Mouse (Mus musculus): ENCODE data around the gene Il21r.

Gene Il21r

DNA sequence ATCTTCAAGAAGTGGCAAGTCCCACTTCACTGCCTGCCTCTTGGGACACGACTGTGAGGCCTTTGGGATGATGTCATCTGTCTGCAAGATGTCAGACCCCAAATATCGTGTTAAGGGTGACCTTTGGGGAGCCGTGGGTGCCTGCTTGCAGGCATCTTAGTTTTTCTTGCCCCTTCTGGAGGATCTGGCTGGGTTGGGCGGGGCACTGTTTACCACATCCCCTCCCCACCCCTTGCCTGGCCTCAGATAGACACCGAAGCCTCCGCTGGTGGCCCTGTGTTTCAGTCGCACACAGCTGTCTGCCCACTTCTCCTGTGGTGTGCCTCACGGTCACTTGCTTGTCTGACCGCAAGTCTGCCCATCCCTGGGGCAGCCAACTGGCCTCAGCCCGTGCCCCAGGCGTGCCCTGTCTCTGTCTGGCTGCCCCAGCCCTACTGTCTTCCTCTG lies at the start of gene Il21r:
TSS of gene Il21r (plus strand) at position 245 of the 447 bp plus-strand sequence.
- in situ Hi-C loops (cut with MboI; ENCODE audit: unreplicated experiment in 2 of 2) = no loop called here

DNA sequence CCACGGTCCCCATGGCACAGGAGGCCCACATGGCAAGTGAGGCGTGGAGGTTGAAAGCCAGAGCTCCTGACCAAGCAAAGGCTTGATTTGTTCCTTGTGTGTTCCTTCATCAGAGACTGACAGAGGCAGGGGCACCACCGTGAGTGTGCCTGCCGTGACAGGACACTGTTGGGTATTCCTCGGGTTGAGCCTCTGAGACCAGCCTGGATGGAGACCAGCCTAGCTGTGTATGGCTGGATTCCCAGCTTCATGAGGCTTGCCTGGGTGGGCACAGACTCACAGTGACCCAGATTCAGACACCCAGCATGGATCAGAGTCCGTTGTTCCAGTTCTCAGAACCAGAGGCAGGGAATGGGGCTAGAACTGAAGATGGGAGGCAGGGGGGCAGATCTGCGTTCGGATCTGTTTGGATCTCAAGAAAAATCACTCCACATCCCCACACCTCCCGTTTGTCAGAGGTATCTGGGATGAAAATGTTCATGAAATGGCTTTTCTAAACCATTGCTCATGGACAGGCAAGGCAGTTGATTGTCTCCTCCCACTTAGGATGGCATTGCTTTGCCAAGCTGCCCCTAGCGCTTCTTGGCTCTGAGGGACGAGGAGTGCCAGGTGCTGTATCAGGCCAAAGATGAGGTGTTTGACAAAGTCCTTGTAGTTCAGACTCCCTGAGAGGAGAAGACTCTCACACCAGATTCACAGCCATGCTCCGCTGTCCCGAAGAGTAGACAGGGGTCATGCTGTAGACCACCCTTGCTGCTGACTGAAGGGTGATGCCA lies 49.4 kb upstream of the Il21r start:
- in situ Hi-C loops (cut with MboI; ENCODE audit: unreplicated experiment in 2 of 2) = loop anchor here in 1 of 2 experiments (10.0 kb wide), 1 partner anchor 59 kb away; the partner anchor contains the start of gene Nsmce1

DNA sequence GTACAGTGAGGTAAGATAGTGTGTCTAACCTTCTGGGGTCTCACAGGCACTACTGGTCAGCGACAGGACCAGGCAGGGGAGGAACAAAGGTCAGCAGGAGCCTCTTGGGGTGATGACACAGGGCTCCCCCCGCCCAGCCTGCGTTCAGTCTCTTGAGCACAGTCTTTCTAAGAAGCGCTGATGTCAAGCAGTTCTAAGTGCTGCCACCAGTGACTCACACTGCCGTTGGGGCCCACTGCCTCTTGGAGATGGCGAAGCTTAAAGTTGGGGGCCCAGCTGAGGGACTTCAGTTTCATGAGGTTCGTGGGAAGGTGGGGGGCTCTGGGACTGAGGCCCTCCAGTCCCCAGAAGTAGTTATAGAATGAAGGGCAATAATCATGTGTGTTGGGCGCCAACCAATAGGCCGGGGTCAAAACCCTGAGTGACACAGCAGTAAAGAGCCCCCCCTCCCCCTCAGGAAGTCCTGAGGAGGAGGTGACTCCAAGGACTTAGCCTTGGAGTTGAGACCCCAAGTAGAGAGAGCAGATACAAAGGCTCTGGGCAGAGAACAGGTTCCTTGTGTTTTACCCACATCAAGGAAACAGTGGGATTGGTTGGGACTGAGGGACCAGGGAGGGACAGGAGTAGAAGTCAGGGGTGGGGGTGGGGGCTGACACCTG lies 48.6 kb upstream of the Il21r start:
- in situ Hi-C loops (cut with MboI; ENCODE audit: unreplicated experiment in 2 of 2) = loop anchor here in 1 of 2 experiments (10.0 kb wide), 1 partner anchor 60 kb away; the partner anchor contains the start of gene Nsmce1

DNA sequence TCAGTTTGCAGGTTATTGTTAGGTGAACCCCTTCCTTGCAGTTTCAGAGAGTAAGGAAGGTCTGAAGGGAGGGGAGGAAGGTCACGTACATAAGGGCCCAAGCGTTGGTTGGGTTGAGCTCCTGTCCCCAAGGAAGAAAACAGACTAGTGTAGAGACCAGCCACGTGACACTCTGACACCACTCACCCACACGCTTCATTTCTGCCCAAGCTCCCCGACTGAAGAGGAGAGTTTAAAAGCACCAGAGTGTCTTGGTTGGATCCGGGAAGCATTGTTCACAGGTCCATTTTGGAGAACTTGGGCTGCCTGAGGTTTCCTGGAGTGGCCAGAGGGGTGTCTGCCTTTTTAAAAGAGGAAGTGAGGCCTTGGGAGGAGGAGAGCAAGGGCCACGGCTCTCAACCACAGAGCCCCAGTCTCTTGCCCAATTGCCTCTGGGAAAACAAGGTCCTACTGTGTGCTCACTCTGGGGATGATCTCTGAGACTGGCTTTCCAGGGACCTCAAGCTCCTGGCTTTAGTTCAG lies 47.8 kb upstream of the Il21r start:
- in situ Hi-C loops (cut with MboI; ENCODE audit: unreplicated experiment in 2 of 2) = loop anchor here in 1 of 2 experiments (10.0 kb wide), 1 partner anchor 61 kb away; the partner anchor contains the start of gene Nsmce1

DNA sequence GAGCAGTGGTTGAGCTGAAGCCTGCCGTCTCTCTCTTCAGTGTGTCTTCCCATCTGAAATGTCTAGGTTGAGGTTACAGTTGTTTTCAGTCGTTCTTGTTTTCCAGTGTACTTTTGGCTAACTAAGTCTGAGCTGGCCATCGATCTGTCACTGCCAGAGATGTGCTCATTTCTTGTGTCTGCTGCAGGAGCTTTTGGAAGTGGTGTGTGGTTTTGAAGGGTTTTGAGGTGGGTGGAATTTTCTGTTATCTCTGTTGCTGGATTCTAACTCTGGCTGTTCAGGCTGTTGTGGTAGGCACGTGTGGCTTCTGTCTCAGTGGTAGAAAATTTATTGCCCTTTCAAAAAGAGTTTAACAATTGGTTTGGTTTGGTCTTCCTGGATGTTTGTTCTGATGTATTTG lies 47.1 kb upstream of the Il21r start:
- in situ Hi-C loops (cut with MboI; ENCODE audit: unreplicated experiment in 2 of 2) = loop anchor here in 1 of 2 experiments (10.0 kb wide), 1 partner anchor 61 kb away; the partner anchor contains the start of gene Nsmce1

DNA sequence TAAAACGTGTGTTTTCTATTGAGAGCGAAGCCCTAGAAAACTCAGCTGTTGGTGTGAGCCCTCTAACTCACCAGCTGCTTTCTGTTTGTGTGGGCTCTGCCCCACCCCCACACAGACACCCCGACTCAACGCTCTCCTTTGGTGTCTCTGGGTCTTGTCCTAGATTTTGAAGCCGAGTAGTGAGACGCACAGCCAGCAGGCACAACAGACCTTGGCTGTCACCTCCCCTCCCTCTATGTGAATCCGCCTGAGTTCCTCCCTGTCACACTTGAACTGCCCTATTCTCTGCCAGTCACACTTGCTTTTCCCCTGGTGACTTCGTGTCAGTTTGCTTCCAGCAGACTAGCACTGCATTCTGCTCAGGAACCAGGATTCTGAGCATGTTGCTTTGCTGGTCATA lies 46.4 kb upstream of the Il21r start:
- in situ Hi-C loops (cut with MboI; ENCODE audit: unreplicated experiment in 2 of 2) = loop anchor here in 1 of 2 experiments (10.0 kb wide), 1 partner anchor 62 kb away; the partner anchor contains the start of gene Nsmce1

DNA sequence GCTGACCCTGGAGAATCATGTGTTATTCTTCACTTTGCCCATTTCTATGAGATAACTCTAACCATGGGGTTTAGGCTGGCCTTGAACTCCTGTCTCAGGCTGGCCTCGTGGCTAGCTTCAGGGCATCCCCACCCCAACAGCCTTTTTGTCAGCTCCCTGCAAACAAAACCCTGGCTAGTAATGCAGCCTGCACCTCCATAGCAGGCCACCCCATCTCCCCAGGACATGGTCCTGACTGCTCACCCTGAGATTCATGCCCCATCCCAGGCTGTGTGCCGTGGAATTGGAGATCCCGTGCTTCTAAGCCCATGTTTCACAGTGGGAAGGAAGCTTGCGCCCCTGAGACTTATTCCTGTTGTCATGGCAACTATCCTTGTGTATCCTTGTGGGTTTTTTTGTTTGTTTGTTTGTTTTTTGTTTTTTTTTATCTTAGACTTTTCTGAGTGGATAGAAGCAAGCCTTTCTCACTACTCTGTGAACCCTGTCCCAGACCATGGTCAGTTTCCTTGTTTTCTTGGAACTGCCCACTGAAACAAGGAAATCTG lies 44.8 kb upstream of the Il21r start:
- in situ Hi-C loops (cut with MboI; ENCODE audit: unreplicated experiment in 2 of 2) = loop anchor here in 1 of 2 experiments (10.0 kb wide), 1 partner anchor 64 kb away; the partner anchor contains the start of gene Nsmce1

DNA sequence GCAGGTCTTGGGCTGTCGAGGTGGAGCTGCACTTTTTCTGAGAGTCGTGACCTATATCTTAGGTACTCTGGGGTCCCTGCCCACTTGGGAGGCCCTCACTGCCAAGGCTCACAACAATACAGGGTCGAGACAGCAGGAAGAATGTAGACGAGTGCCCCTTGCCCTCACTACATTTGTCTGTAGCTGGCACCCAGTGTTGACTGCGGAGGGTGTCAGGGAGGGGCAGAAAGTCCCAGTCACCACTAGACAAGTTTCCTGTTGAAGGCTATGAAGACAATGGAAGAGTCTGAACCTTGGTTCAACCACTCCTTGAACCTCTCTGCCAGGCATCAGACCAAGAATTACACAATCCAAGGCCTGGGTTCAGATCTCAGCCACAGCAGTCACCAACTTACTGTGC lies 44.2 kb upstream of the Il21r start:
- in situ Hi-C loops (cut with MboI; ENCODE audit: unreplicated experiment in 2 of 2) = loop anchor here in 1 of 2 experiments (10.0 kb wide), 1 partner anchor 64 kb away; the partner anchor contains the start of gene Nsmce1

DNA sequence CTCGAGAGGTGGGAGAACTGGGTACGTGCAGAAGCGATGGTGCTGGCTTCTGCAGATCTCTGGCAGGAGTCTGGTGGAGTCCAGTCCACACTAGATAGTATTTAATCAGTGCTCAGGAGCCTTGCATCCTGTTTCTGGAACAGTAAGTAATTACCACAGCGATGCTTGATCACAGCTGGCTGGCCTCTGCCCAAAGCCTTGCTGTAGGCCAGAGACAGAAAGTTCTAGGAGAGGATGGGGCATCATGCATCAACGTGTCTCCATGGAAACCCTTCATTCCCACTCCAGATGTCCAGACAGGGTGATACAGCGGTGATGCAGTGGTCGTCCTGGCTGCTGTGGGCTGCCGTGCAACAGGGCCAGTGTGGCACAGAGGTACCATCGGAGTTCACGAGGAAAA lies 43.7 kb upstream of the Il21r start:
- in situ Hi-C loops (cut with MboI; ENCODE audit: unreplicated experiment in 2 of 2) = loop anchor here in 1 of 2 experiments (10.0 kb wide), 1 partner anchor 65 kb away; the partner anchor contains the start of gene Nsmce1

DNA sequence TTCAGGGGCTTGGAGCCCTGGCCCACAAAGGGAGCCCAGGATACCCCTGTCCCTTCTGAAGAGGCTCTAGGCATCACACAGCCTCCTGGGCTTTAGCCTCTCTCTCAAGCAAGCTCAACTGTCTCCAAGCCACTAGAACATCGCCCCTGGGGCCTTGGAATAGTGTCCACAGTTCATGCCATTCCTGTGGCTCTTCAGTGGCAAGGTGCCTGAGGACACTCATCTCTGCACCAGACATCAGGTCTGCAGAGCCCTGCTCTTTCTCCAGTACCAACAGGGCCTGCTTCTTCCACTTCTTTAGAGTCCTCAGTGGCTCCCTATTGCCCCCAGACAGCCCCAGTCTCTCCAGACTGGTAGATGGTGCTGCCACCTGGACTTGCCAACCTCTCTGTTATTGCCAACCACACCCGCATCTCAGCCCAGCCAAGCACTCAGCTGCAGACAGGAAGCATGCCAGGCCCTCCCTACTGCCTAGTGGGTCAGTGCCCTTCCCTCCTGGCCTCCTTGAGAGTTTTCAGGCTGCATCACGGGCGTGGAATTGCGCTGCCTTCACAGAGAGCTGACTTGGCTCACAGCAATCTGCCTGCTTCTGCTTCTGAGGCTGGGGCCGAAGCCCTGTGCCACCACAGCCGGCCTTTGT lies 43.0 kb upstream of the Il21r start:
- in situ Hi-C loops (cut with MboI; ENCODE audit: unreplicated experiment in 2 of 2) = no loop called here

DNA sequence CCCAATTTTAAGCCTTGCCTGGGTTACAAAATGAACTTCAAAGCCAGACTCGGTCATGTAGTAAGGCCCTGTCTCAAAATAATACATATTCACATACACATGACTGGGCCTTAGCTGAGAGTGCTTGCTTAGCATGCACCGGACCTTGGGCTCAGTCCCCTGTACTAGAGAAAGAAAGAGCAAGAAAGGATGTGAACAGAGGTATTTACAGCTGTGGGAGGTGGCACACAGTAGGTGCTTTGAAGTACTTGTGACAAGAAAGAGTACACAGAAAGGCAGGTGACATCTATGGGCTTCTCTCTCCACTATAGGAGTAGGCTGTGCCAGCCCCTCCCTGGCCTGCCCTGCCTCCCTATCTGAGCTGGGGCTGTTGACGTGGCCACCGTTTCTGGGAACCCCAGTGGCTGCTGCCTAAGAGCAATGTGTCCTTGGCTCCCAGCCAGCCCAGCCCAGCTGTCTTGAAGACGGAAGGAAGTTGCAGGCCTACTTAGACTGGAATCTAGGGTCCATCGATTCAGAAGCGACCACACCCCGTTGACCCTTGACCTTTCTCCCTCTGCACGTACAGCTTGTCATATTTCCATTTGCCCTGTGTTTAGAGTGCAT lies 42.0 kb upstream of the Il21r start:
- in situ Hi-C loops (cut with MboI; ENCODE audit: unreplicated experiment in 2 of 2) = no loop called here

DNA sequence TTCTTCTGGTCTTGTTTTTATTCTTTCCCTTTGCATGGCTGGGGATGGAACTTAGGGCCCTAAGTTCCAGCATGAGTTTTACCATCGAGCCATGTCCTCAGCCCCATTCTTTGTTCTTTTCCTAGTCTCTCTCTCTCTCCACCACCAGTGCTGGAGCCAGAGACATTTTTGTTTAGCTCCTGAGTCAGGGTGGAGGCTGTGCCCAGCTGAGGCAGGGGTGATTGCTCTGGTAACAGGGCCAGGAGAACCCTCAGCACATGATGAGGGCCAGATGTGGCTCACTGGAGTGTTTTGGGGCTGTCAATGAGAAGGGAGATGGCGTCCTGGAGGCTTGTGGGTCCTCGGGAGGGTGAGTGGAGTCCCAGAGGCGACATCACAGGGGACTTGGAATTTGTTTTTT lies 40.8 kb upstream of the Il21r start:
- in situ Hi-C loops (cut with MboI; ENCODE audit: unreplicated experiment in 2 of 2) = no loop called here

DNA sequence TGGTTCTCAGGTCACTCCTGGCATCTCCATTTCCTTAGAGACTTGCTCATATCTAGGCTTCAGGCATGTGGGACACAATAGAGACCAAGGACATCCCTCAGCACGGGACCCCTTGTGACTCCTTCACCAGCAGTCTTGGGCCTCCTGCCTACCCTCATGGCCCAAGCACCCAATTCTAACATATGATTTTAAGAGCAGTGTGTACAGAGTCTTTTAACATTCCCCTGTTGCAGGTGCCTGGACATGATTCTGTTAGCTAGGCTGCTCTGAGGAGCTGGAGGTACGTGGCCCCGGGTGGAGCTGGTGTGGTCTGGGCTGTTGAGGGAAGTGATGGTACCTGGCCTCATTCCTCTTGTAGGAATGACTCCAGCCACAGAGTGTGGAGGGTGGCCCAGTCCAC lies 40.1 kb upstream of the Il21r start:
- in situ Hi-C loops (cut with MboI; ENCODE audit: unreplicated experiment in 2 of 2) = no loop called here

DNA sequence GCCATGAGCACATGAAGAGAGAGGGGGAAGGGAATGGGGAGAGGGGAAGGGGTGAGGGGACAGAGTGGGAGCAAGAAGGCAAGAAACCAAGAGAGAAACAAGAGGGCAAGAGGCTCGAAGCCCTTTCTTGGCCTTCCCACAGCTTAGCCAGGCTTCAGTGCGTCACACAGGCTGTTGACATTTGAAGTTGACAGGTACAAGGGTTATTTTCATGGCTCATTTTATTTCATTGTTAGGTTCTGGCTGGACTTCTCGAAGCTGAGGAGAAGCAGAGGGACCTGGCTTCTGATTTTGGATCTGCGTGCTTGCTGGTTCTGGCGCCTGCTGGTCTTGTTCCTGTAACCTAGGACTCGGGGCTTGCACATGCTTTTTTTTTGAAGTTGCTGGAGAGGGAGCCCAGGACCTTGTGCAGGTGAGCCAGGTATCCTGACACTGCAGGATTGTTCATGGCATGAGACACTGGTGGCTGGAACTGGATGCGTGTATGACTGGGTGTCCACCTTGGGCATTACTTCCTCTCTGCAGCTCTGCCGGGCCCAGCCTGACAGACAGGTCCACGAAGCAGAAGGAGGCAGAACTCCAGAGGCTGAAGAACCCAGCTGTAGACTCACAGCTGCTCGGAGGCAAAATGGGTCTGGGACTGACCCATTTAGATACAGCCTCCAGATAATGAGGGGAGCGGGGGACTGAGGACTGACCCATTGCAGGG lies 38.8 kb upstream of the Il21r start:
- in situ Hi-C loops (cut with MboI; ENCODE audit: unreplicated experiment in 2 of 2) = no loop called here

DNA sequence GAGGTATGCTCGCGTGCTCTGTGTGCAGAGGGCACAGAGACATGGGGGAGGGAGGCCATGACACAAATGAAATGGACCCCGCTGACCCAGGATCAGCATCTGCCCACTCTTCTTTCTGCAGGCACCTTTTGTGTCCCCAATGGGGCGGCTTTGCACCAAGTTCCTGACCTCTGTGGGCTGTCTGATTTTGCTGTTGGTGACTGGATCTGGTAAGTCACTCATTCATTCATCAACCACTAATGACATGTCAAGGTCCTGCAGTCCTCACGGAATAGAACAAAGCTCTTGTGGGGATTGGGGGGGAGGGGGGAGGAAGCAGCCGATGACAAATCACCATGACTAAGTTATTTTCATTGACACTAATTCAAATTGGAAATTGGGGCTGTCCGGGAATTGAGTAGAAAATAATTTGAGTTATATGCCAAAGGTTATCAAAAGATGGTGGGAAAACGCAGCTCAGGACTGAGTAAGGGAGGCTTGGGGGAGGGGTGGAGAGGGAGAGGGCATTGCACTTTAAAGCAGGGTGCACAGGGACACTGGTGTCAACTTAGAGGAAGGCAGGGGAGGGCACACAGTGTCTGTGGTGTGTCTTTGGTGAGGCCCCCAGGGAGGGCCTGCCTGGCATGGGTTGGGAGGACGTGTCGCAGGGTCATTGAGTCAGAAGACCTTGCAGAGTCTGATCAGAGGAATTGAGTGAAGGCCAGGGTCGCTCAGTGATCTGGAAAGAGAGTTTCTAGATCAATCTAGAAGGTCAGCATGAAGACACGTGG lies 37.5 kb upstream of the Il21r start:
- in situ Hi-C loops (cut with MboI; ENCODE audit: unreplicated experiment in 2 of 2) = no loop called here

DNA sequence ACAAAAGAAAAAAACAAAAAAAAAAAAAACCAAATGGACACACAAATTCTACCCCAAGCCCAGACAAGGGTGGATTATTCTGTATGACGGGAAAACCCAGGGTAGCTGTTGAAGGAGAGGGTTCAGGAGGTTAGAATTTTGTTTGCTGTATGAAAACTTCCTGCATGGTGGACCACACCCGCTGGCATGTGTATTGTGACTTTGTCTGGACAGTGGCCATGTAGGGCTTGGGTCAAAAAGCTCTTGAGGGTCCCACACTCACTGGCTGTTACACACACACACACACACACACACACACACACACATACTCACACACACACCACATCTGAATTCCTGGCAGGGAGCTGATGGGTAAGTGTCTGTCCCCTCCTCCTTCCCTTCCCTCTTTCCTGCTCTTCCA lies 36.8 kb upstream of the Il21r start:
- in situ Hi-C loops (cut with MboI; ENCODE audit: unreplicated experiment in 2 of 2) = no loop called here

DNA sequence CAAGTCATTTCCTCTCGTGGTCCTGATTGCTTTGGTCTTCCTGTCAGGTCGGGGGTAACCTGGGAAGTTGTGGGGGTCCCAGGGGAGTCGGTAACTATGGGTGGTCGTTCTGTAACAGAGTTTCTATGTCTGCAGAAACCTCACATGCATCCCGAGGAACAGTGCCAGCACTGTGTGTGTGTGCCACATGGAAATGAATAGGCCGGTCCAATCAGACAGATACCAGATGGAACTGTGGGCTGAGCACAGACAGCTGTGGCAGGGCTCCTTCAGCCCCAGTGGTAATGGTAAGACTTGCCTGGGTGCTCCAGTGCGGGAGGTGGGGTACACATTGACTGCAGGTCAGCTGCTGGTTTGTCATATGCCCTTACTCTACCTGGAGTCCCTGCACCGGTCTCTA lies 34.3 kb upstream of the Il21r start:
- in situ Hi-C loops (cut with MboI; ENCODE audit: unreplicated experiment in 2 of 2) = no loop called here

DNA sequence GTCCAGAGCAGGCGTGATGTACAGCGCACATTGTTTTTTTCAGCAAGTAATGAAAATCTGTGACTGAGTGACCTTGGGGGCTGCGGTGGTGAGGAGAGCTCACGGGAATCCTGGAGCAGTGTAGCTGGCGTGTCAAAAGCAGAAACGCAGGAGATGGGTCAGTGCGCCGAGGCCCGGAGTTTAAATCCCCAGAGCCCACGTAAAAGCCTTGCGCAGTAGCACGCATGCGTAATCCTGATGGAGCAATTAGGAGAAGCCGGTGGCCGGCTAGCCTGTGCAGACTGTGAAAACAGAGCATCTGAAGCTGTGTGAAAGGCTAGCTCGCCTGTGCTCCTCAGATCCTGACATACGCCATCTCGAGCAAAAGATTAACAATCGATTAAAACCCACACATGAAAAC lies 31.3 kb upstream of the Il21r start:
- in situ Hi-C loops (cut with MboI; ENCODE audit: unreplicated experiment in 2 of 2) = no loop called here

DNA sequence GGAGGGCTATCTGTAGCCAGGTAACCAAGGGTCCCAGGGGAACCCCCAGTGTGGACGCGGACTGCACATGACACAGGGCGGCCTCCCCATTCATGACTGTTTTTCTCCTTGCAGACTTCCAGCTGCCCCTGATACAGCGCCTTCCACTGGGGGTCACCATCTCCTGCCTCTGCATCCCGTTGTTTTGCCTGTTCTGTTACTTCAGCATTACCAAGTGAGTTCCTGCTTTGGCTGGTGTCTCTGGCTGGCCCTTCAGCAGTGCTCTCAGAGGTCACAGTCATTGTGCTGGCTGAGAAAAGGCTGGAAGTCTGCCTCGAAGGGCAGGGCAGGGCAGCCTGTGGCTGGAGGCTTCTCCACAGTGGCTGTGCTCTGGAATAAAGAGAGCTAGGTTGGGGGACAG lies 30.5 kb upstream of the Il21r start:
- in situ Hi-C loops (cut with MboI; ENCODE audit: unreplicated experiment in 2 of 2) = no loop called here
